Mouse (Mus musculus): Measurements from ENCODE around the gene Nelfcd. TPM values are rescaled to one million over a fixed set of nuclear protein-coding genes. Genes with fewer than 3 reads are reported as not detected.

The Nelfcd gene
- 53.4 and 72.6 TPM in 2 replicates for total RNA-seq (2014; rRNA removed)
- polyA plus RNA-seq (2015; fragmentation: Nextera tagmentation; extraction: Ambion mirVana), result 93.8 and 94.4 TPM in 2 replicates

GRCm38 (mm10) chr2:174415731-174416310 lies at the start of gene Nelfcd:
Gene Nelfcd, plus strand, starts transcription at chr2:174415804.
- peak within 1 kb of the TSS; percentile 84 for H3K4me3 ChIP-seq (ENCODE audit: low read length)
- no peaks in the 10 kb centered on the region for H3K27me3 ChIP-seq (ENCODE audit: insufficient read depth, low read length)
- DNase-seq (ENCODE audit: low spot score), result peak; percentile 97
- TF ChIP-seq CTCF (IDR thresholded peaks at IDR 0.05; ENCODE audit: low read depth), result no peak
- WGBS, result under 1% methylated on average over 40 of the region's 40 CpGs
- H3K9ac ChIP-seq (replicated peaks; ENCODE audit: low read length), result peak within 1 kb of the TSS; percentile 77
- H3K4me1 ChIP-seq (ENCODE audit: insufficient read depth, low read length), result 0 out of 2 replicates have a peak, but pooled peaks cover 8% of the 10 kb centered on the region
- peak; percentile 96 for ATAC-seq
- H3K4me2 ChIP-seq (ENCODE audit: low read depth, low read length), result peak within 1 kb of the TSS; percentile 95
- H3K36me3 ChIP-seq (ENCODE audit: insufficient read depth, low read length), result no peaks in the 10 kb centered on the region
- no peaks in the 10 kb centered on the region for H3K9me3 ChIP-seq (ENCODE audit: low read length)
- no peak within 1 kb of the TSS for H3K27ac ChIP-seq

- no peak overlapping the region for H3K4me2 ChIP-seq (ENCODE audit: low read depth, low read length)
- no peak for ATAC-seq
- no peaks in the 10 kb centered on the region for H3K4me1 ChIP-seq (ENCODE audit: insufficient read depth, low read length)
- H3K27ac ChIP-seq, result no peak overlapping the region
- WGBS, result 84% methylated on average over 10 of the region's 10 CpGs
- no peaks in the 10 kb centered on the region for H3K27me3 ChIP-seq (ENCODE audit: insufficient read depth, low read length)
- no peak for TF ChIP-seq CTCF (IDR thresholded peaks at IDR 0.05; ENCODE audit: low read depth)
- no peaks in the 10 kb centered on the region for H3K36me3 ChIP-seq (ENCODE audit: insufficient read depth, low read length)
- no peak overlapping the region for H3K9ac ChIP-seq (replicated peaks; ENCODE audit: low read length)
- no peak overlapping the region for H3K4me3 ChIP-seq (ENCODE audit: low read length)
- DNase-seq (ENCODE audit: low spot score), result no peak
- H3K9me3 ChIP-seq (ENCODE audit: low read length), result no peaks in the 10 kb centered on the region
These were observed 49.0 kb upstream of the Nelfcd start for GRCm38 (mm10) chr2:174366571-174366970.

DNA sequence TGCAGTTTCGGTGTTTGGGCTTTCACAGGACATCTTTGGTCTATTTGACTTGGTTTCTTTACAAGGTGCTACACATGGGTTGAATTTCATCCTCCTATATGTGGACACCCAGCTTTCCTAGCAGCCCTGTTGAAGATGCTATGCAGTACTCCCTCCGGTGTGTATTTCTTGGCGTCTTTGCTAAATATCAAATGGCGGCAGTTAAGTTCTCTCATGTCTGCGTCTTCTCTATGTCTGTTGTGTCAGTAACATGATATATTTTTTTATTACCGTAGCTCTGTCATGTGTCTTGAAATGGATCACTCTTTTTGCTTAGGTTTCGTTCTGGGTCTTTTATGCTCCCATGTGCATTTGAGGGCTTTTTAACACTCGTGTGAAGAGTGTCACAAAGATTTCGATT lies 34.6 kb upstream of the Nelfcd start:
- DNase-seq (ENCODE audit: low spot score) (no peak), ATAC-seq (no peak)
- H3K4me1 ChIP-seq (ENCODE audit: insufficient read depth, low read length), result no peaks in the 10 kb centered on the region
- H3K4me2 ChIP-seq (ENCODE audit: low read depth, low read length), result no peak overlapping the region
- no peak for TF ChIP-seq CTCF (IDR thresholded peaks at IDR 0.05; ENCODE audit: low read depth)
- H3K4me3 ChIP-seq (ENCODE audit: low read length), result no peak overlapping the region
- H3K9ac ChIP-seq (replicated peaks; ENCODE audit: low read length), result no peak overlapping the region
- no peaks in the 10 kb centered on the region for H3K9me3 ChIP-seq (ENCODE audit: low read length)
- H3K27me3 ChIP-seq (ENCODE audit: insufficient read depth, low read length), result no peaks in the 10 kb centered on the region
- H3K36me3 ChIP-seq (ENCODE audit: insufficient read depth, low read length), result no peaks in the 10 kb centered on the region
- no peak overlapping the region for H3K27ac ChIP-seq
- 92% methylated on average over 9 of the region's 9 CpGs for WGBS

DNA sequence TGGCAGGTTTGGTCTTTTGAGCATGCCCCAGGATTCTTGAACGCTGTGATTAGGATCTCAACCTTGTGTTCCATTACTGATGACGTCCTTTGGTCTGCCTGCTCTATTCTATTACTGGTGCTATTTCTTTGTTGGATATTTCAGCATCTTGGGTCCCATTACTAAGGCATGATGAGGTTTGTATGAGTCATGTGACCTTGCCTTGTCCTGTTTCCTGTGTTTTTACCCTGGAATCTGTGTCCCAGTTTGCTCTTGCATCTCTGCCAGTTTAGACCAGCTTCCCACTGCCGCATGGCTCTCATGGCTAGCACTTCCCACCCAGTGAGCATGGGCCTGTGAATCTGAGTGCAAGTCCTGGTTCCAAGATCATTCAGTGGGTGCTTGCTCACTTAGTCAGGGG lies 23.7 kb upstream of the Nelfcd start:
- H3K4me3 ChIP-seq (ENCODE audit: low read length), result no peak overlapping the region

DNA sequence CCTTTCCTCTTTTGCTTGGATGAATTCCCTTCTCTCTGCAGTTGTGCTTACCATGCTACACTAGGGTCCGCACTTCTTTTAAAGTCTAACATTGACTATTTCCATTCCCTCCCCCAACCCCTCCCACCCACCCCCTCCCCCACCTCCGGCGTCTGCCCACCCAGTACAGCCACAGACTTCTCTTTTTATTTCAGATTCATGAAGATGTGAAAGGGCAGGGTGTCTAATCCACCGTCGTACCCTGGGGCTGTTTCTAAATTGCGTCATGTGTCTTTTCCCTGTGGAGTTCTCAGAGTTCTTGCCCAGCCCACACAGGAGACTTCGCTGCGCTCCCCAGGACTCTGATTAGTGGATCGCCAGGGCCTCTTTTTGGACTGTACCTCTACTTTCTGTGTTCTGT lies 23.1 kb upstream of the Nelfcd start:
- ATAC-seq (no peak), DNase-seq (ENCODE audit: low spot score) (no peak)
- Histone ChIP-seq H3K9me3 (ENCODE audit: low read length) (peaks cover 7% of the 10 kb centered on the region; the same call in 1 of the 2 replicates), H3K36me3 (ENCODE audit: insufficient read depth, low read length) (no peaks in the 10 kb centered on the region), H3K9ac (replicated peaks; ENCODE audit: low read length) (no peak overlapping the region), H3K27ac (no peak overlapping the region), H3K4me1 (ENCODE audit: insufficient read depth, low read length) (no peaks in the 10 kb centered on the region), H3K4me2 (ENCODE audit: low read depth, low read length) (no peak overlapping the region), H3K4me3 (ENCODE audit: low read length) (no peak overlapping the region), H3K27me3 (ENCODE audit: insufficient read depth, low read length) (no peaks in the 10 kb centered on the region)
- TF ChIP-seq CTCF (IDR thresholded peaks at IDR 0.05; ENCODE audit: low read depth), result no peak
- WGBS, result 51% methylated on average over 9 of the region's 9 CpGs

More for the DNA sequence above, 23.7 kb upstream of the Nelfcd start:
- Histone ChIP-seq H3K9me3 (ENCODE audit: low read length) (peaks cover 7% of the 10 kb centered on the region; the same call in 1 of the 2 replicates), H3K27me3 (ENCODE audit: insufficient read depth, low read length) (no peaks in the 10 kb centered on the region), H3K4me2 (ENCODE audit: low read depth, low read length) (no peak overlapping the region), H3K36me3 (ENCODE audit: insufficient read depth, low read length) (no peaks in the 10 kb centered on the region), H3K4me1 (ENCODE audit: insufficient read depth, low read length) (no peaks in the 10 kb centered on the region), H3K9ac (replicated peaks; ENCODE audit: low read length) (no peak overlapping the region), H3K27ac (no peak overlapping the region)
- no peak for TF ChIP-seq CTCF (IDR thresholded peaks at IDR 0.05; ENCODE audit: low read depth)
- no peak for DNase-seq (ENCODE audit: low spot score)
- no peak for ATAC-seq
- 92% methylated on average over 3 of the region's 3 CpGs for WGBS

- no peak for TF ChIP-seq CTCF (IDR thresholded peaks at IDR 0.05; ENCODE audit: low read depth)
- Histone ChIP-seq H3K4me2 (ENCODE audit: low read depth, low read length) (no peak overlapping the region), H3K4me1 (ENCODE audit: insufficient read depth, low read length) (no peaks in the 10 kb centered on the region), H3K27ac (no peak overlapping the region), H3K9ac (replicated peaks; ENCODE audit: low read length) (no peak overlapping the region), H3K9me3 (ENCODE audit: low read length) (peaks cover 5% of the 10 kb centered on the region; the same call in 1 of the 2 replicates), H3K4me3 (ENCODE audit: low read length) (no peak overlapping the region), H3K36me3 (ENCODE audit: insufficient read depth, low read length) (no peaks in the 10 kb centered on the region), H3K27me3 (ENCODE audit: insufficient read depth, low read length) (no peaks in the 10 kb centered on the region)
- 91% methylated on average over 5 of the region's 5 CpGs for WGBS
- ATAC-seq (no peak), DNase-seq (ENCODE audit: low spot score) (no peak)
These were observed 22.2 kb upstream of the Nelfcd start for GRCm38 (mm10) chr2:174393383-174393782.

DNA sequence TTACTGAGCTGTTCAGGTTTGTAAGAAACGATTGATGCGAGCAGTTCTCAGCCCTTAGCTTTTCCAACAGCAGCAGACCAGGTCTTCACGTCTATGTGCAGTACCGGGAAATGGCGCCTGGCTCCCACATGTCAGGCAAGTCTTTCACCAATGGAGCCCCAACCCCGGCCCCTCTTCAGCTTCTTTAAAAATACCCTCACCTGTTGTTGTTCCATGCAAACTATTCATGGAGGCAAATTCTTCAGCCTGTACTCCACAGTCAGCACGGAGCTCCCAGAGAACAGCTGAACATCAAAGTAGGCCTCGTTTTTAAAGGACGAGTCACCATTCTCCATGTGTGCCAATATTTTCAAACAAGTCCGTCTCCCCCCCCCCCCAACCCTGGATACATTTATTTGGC lies 19.0 kb upstream of the Nelfcd start:
- no peak for TF ChIP-seq CTCF (IDR thresholded peaks at IDR 0.05; ENCODE audit: low read depth)
- no peak for ATAC-seq
- H3K4me3 ChIP-seq (ENCODE audit: low read length), result no peak overlapping the region
- 85% methylated on average over 10 of the region's 10 CpGs for WGBS
- H3K27me3 ChIP-seq (ENCODE audit: insufficient read depth, low read length), result no peaks in the 10 kb centered on the region
- no peak overlapping the region for H3K27ac ChIP-seq
- no peak for DNase-seq (ENCODE audit: low spot score)
- H3K4me2 ChIP-seq (ENCODE audit: low read depth, low read length), result no peak overlapping the region
- no peak overlapping the region for H3K9ac ChIP-seq (replicated peaks; ENCODE audit: low read length)
- H3K9me3 ChIP-seq (ENCODE audit: low read length), result peaks cover 5% of the 10 kb centered on the region; the same call in 1 of the 2 replicates
- no peaks in the 10 kb centered on the region for H3K36me3 ChIP-seq (ENCODE audit: insufficient read depth, low read length)
- no peaks in the 10 kb centered on the region for H3K4me1 ChIP-seq (ENCODE audit: insufficient read depth, low read length)

Measured in hindbrain, postnatal 0 days (tissue).